Mouse (Mus musculus) heart, embryonic 15.5 days (tissue): ENCODE measurements around the gene Adamtsl4. TPM values are rescaled to one million over a fixed set of nuclear protein-coding genes. Genes with fewer than 3 reads are reported as not detected.

Source experiments
- ATAC-seq: fragments of 200-750 bp; cut with Nextera tagmentation; replicated peaks from 2 replicates; pipeline ENCODE4 v1.8.0; 2017; ENCODE audit warnings: low read depth, moderate TSS enrichment; ENCODE audit not compliant: insufficient number of reproducible peaks, insufficient read depth, low FRiP score
- H3K27ac ChIP-seq: fragments of 300-500 bp; sonication (generic); 2 replicates; pipeline ENCODE4 v1.5.1; 2015; ENCODE audit warnings: mild to moderate bottlenecking, inconsistent platforms
- H3K27me3 ChIP-seq: fragments of 300-500 bp; sonication (generic); 2 replicates; pipeline ENCODE4 v1.6.1; 2015; ENCODE audit warnings: inconsistent platforms
- H3K36me3 ChIP-seq: fragments of 300-500 bp; sonication (generic); 2 replicates; pipeline ENCODE4 v1.6.1; 2015; ENCODE audit warnings: mild to moderate bottlenecking, inconsistent platforms
- H3K4me1 ChIP-seq: fragments of 300-500 bp; sonication (generic); replicated peaks from 2 replicates; pipeline ENCODE4 v1.6.1; 2015; ENCODE audit warnings: inconsistent platforms
- H3K4me2 ChIP-seq: fragments of 300-500 bp; sonication (generic); 2 replicates; pipeline ENCODE4 v1.6.1; 2015; ENCODE audit warnings: inconsistent platforms, mild to moderate bottlenecking, moderate library complexity
- H3K4me3 ChIP-seq: fragments of 300-500 bp; sonication (generic); 2 replicates; pipeline ENCODE4 v1.5.1; 2015; ENCODE audit warnings: mild to moderate bottlenecking, inconsistent platforms
- H3K9ac ChIP-seq: fragments of 300-500 bp; sonication (generic); 2 replicates; pipeline ENCODE4 v1.6.1; 2015; ENCODE audit warnings: mild to moderate bottlenecking, inconsistent platforms
- H3K9me3 ChIP-seq: fragments of 300-500 bp; sonication (generic); replicated peaks from 2 replicates; pipeline ENCODE4 v1.6.1; 2016; ENCODE audit warnings: inconsistent platforms
- WGBS: fragments of 180-500 bp; shearing (Covaris S2); methylation state at CpG from one replicate; pipeline ENCODE4 v1.1.7; 2015; ENCODE audit warnings: mixed read lengths; 5-methylcytosine and 5-hydroxymethylcytosine counted together
- polyA plus RNA-seq: library from polyadenylated mRNA; unstranded; fragments of >200 nt; fragmentation: Nextera tagmentation; extraction: Ambion mirVana; gene quantifications from 2 replicates; pipeline ENCODE4 v1.2.1, GENCODE M21; 2015

The Adamtsl4 gene
- polyA plus RNA-seq, 1 experiment from 2014 or later, result 6.9 TPM

DNA sequence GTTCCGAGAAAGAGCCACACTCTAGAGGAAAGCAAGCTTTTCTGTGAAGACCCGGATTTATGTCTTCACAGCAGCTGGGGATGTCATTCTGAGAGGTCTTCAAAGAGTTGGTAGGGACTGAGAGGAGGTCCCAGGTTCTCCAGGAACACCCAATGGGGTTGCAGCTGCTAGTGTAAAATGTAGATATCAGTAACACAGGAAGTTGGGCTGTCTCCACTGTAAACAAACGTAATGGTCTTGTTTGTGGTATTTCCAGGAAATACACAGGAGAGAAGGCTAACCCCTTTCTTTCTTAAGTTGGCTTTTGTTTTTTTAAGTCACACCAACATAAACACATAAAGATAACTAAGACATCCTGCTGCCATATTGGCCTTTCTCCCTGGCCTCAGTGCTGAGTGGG, 34.7 kb upstream of the Adamtsl4 start:
- Histone ChIP-seq H3K9ac (no peak overlapping the region), H3K36me3 (no peaks in the 10 kb centered on the region), H3K4me3 (no peak overlapping the region), H3K4me2 (no peak overlapping the region), H3K27me3 (no peaks in the 10 kb centered on the region), H3K27ac (0 out of 2 replicates have a peak overlapping the region, but pooled peaks have one; percentile 11), H3K4me1 (peaks cover 2% of the 10 kb centered on the region; the same call in 1 of the 2 replicates), H3K9me3 (no peaks in the 10 kb centered on the region)
- no peak for ATAC-seq
- WGBS, result 68% methylated on average over 3 of the region's 3 CpGs

DNA sequence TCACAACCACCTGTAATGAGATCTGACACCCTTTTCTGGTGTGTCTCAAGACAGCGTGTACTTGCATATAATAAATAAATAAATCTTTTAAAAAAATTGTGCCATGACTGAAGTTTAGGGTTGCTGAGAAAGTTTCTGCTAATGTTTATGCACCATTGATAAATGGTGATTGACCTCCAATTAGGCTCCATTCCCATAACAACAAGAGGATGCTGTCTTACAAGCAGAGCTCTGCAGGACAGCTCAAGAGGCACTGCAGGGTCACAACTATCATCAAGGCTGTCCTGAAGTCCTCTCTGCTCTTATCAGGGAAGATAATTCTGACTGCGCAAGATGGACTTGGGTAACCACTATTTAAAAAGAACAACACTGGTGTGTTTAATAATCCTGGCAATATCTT, 30.4 kb upstream of the Adamtsl4 start:
- 76% methylated on average over 2 of the region's 2 CpGs for WGBS
- Histone ChIP-seq H3K36me3 (no peaks in the 10 kb centered on the region), H3K4me3 (no peak overlapping the region), H3K27me3 (no peaks in the 10 kb centered on the region), H3K4me2 (no peak overlapping the region), H3K27ac (no peak overlapping the region), H3K9me3 (no peaks in the 10 kb centered on the region), H3K9ac (no peak overlapping the region), H3K4me1 (no peaks in the 10 kb centered on the region)
- ATAC-seq, result no peak

DNA sequence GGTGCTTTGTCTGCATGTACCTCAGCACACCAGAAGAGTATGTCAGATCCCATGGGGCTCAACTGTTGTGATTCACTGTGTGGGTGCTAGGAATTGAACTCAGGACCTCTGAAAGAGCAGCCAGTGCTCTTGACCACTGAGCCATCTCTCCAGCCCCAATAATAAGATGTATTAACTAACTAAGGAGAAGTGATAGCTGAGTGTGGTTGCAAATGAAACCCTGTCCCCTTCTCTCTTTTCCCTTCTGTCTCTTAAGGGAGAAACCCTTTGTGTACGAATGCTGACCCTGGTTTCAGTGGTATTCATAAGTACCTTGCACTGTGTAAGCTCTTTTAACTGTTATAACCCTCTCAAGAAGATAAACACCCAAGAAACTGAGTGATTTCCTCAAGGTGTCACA, 28.4 kb upstream of the Adamtsl4 start:
- Histone ChIP-seq H3K27ac (no peak overlapping the region), H3K9ac (no peak overlapping the region), H3K27me3 (no peaks in the 10 kb centered on the region), H3K9me3 (no peaks in the 10 kb centered on the region), H3K4me1 (no peaks in the 10 kb centered on the region), H3K36me3 (no peaks in the 10 kb centered on the region), H3K4me2 (no peak overlapping the region), H3K4me3 (no peak overlapping the region)
- no peak for ATAC-seq
- 79% methylated on average over 1 of the region's 1 CpGs for WGBS

DNA sequence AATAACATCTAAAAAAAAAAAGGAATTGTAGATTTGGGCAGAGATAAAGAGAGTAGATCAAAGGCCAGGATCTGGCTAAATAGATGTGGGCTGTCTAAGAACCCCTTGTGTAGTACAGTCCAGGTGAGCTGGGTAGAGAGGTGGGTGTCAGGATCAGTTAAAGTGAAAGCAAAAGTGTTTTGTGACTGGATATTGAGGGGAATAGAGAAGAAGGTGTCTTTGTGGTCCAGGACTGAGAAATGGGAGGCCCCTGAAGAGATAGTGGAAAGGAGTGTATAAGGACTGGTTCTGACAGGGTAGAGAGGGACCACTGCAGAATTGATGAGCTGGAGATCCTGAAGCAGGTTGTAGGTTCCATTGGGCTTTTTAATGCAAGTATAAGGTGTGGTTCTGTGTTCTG, 22.2 kb upstream of the Adamtsl4 start:
- Histone ChIP-seq H3K4me3 (no peak overlapping the region), H3K9me3 (no peaks in the 10 kb centered on the region), H3K4me1 (no peaks in the 10 kb centered on the region), H3K27me3 (no peaks in the 10 kb centered on the region), H3K36me3 (no peaks in the 10 kb centered on the region), H3K4me2 (no peak overlapping the region), H3K27ac (no peak overlapping the region), H3K9ac (no peak overlapping the region)
- no peak for ATAC-seq

DNA sequence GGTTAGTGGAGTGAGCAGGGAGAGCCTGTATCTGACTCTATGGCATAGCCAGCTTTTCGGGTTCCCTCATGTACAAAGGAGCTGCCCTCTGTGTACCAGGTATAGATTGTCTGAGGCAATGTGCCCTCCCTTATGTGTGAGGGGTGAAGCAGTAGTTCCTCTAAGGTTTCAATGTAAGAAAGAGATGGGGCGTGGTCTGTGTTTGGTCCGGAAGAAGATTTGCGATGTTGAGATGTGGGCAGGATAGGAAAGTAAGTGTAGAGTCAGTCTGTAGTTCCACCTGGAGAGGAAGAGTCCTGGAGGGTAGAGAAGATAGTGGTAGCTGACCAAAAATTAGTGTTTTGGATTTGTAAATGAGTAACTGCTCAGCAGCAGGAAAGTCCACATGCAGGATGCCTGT, 21.3 kb upstream of the Adamtsl4 start:
- Histone ChIP-seq H3K9ac (no peak overlapping the region), H3K4me3 (no peak overlapping the region), H3K9me3 (no peaks in the 10 kb centered on the region), H3K27ac (no peak overlapping the region), H3K4me2 (no peak overlapping the region), H3K27me3 (no peaks in the 10 kb centered on the region), H3K36me3 (no peaks in the 10 kb centered on the region), H3K4me1 (no peaks in the 10 kb centered on the region)
- no peak for ATAC-seq
- WGBS, result 89% methylated on average over 4 of the region's 4 CpGs

DNA sequence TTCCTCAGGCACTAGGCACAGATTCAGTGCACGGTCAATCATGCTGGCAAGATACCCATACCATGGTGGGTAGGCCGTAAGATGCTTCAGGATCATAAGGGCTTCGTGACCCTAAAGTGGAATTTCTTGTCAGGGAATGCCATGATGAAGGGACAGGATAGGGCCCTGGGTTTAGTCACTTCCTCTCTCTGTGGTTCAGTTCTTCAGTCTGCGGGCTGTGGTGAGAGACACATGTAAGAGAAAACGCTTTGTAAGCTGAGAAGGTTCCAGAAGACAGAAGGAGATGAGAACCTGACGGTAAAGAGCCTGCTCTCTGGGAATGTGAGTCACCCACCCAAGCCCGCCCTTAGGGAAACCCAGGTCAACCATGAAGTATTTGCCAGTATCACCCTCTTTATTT, 19.8 kb upstream of the Adamtsl4 start:
- H3K4me2 ChIP-seq, result no peak overlapping the region
- 75% methylated on average over 7 of the region's 7 CpGs for WGBS
- H3K27me3 ChIP-seq, result no peaks in the 10 kb centered on the region
- H3K36me3 ChIP-seq, result no peaks in the 10 kb centered on the region
- H3K9me3 ChIP-seq, result no peaks in the 10 kb centered on the region
- no peak overlapping the region for H3K9ac ChIP-seq
- no peak overlapping the region for H3K4me3 ChIP-seq
- ATAC-seq, result no peak
- peaks cover 1% of the 10 kb centered on the region; the same call in 1 of the 2 replicates for H3K4me1 ChIP-seq
- H3K27ac ChIP-seq, result no peak overlapping the region

DNA sequence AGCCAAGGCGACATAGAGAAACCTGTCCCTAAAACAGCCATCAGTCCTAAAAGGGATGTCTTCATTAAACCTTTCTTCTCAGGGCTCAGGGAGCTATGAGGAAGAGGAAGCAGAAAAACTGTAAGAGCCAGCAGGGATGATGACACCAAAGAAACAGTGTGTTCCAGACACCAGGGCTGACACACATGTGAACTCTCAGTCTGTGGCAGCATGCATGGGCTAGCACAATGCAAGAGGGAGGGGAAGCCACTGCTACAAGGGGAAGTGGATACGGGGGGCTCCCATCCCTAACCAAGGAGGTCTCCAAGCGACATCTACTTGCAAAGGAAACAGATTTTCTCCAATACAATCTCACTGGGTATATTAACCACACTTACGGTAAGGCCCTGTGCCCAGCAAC, 18.6 kb upstream of the Adamtsl4 start:
- Histone ChIP-seq H3K27ac (no peak overlapping the region), H3K4me3 (no peak overlapping the region), H3K9ac (no peak overlapping the region), H3K9me3 (no peaks in the 10 kb centered on the region), H3K4me1 (peaks cover 13% of the 10 kb centered on the region), H3K27me3 (no peaks in the 10 kb centered on the region), H3K36me3 (no peaks in the 10 kb centered on the region), H3K4me2 (no peak overlapping the region)
- 79% methylated on average over 4 of the region's 4 CpGs for WGBS
- no peak for ATAC-seq

DNA sequence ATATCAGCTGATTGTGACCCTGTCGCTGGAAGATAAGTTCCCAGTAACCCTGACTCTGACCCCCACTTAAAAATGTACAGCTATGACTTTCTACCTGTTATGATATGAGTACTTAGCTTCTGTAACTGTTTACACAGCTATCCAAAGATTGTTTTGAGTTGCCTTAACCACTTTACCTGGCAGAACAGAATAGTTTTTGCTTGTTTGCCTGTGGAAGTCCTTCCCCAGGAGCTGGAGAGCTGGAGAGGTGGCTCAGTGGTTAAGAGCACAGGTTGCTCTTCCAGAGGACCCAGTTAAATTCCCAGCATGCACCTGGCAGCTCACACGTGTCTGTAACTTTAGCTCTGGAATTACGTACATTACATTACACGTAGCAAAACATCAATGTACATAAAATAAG, 16.9 kb upstream of the Adamtsl4 start:
- ATAC-seq, result no peak

DNA sequence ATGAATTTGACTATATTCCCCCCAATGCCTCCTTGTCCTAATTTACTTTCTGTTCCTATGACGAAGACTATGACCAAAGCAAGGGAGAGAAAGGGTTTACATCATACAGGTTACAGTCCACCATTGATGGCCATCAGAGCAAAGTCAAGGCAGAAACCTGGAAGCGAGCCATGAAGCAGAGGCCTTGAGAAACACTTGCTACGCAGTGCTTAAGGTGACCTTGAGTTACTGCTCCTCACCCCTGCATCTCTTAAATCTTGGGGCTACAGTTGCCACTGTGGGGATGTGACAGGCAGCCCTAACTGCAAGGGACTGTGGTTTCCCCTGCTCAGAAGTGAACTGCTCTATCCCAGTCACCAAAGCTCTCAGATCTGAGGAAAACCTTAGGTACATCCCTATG, 15.6 kb upstream of the Adamtsl4 start:
- ATAC-seq, result no peak
- Histone ChIP-seq H3K36me3 (no peaks in the 10 kb centered on the region), H3K4me3 (no peak overlapping the region), H3K4me1 (peaks cover 25% of the 10 kb centered on the region), H3K27ac (no peak overlapping the region), H3K9ac (no peak overlapping the region), H3K9me3 (no peaks in the 10 kb centered on the region), H3K27me3 (no peaks in the 10 kb centered on the region), H3K4me2 (no peak overlapping the region)
- WGBS, result 88% methylated on average over 3 of the region's 3 CpGs

More for the DNA sequence above, 16.9 kb upstream of the Adamtsl4 start:
- H3K4me2 ChIP-seq, result no peak overlapping the region
- no peaks in the 10 kb centered on the region for H3K27me3 ChIP-seq
- H3K9me3 ChIP-seq, result no peaks in the 10 kb centered on the region
- no peak overlapping the region for H3K4me3 ChIP-seq
- peaks cover 25% of the 10 kb centered on the region for H3K4me1 ChIP-seq
- H3K27ac ChIP-seq, result no peak overlapping the region
- H3K9ac ChIP-seq, result no peak overlapping the region
- 85% methylated on average over 4 of the region's 4 CpGs for WGBS
- H3K36me3 ChIP-seq, result no peaks in the 10 kb centered on the region

DNA sequence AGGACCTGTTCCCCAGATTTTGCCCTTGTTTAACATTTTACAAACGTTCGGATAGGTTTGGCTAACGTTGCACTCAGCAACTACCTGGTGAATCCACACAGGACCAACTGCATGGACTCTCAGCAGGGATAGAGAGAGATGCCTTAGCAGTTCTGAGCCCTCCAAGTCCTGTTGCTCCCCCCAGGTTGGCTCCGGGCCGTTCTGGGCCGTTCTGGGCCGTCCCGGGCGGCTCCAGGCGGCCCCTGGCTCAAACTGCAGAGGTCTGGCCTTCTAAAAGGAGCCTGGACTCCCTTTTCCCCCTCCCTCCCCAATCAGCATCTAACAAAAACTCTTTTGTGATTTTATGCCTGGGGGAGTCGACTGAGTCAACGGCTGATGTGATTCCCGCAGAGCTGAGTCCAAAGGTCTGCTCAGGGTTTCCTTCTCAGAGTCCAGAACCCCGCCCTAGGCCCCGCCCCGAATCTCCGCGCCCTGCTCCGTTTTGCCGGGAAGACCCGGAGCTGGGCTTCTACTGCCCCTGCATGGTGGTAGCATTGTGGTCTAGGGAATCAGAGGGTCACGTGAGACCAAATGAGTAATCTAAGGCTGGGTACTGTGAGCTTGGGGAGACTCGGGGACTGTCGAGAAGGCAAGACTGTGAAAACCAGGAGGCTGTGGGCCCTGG, 14.3 kb upstream of the Adamtsl4 start:
- peak; percentile 83 for ATAC-seq
- WGBS, result 12% methylated on average over 24 of the region's 24 CpGs
- Histone ChIP-seq H3K36me3 (no peaks in the 10 kb centered on the region), H3K4me3 (peak overlapping the region; percentile 38), H3K27me3 (no peaks in the 10 kb centered on the region), H3K9ac (peak overlapping the region; percentile 58), H3K4me1 (peaks cover 25% of the 10 kb centered on the region), H3K27ac (peak overlapping the region; percentile 72), H3K9me3 (no peaks in the 10 kb centered on the region), H3K4me2 (peak overlapping the region; percentile 67)

DNA sequence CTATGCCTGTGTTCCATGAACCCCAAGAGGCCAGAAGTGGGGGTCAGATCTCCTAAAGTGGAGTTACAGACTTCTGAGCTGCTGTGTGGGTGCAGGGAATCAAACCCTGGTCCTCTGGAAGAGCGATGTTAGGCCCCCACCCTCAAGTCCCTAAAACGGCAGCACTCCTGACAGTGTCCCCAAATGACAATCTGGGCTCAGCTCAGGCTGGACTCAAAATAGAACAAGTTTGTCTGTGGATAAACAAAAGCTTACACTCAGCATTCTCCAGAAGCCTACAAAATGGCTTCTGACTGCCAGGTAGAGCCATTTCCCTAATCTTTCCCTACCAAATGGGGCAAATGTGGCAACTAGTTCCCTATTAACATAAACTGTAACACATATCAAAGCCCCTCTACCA, 13.4 kb upstream of the Adamtsl4 start:
- 60% methylated on average over 2 of the region's 2 CpGs for WGBS
- H3K4me2 ChIP-seq, result no peak overlapping the region
- no peaks in the 10 kb centered on the region for H3K9me3 ChIP-seq
- H3K36me3 ChIP-seq, result no peaks in the 10 kb centered on the region
- H3K27ac ChIP-seq, result peak overlapping the region; percentile 72; the same call in 1 of the 2 replicates
- ATAC-seq, result no peak
- H3K27me3 ChIP-seq, result no peaks in the 10 kb centered on the region
- no peak overlapping the region for H3K9ac ChIP-seq
- H3K4me3 ChIP-seq, result no peak overlapping the region
- peaks cover 33% of the 10 kb centered on the region for H3K4me1 ChIP-seq

DNA sequence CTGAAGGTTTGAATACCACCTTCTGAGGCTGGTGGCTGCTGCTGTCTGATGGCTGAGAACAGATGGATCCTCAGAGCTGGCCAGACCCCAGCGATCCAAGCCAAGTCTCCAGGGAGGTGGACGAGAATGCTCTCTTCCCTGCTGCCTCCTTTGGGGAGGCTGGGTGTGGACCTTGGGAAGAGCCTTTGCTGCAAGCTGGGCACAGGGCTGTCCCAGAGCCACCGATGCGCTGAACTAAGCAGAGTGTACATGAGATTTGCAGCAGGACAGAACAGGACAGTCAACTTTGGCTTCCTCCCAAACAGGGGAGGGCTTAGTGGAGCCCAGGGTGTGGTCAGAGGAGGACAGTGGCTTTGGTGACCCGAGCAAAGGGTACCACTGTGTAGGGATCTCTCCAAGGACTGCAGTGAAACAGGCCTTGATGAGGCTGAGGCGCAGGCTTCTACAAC, 12.5 kb upstream of the Adamtsl4 start:
- Histone ChIP-seq H3K9me3 (no peaks in the 10 kb centered on the region), H3K36me3 (no peaks in the 10 kb centered on the region), H3K9ac (no peak overlapping the region), H3K27ac (no peak overlapping the region), H3K4me3 (no peak overlapping the region), H3K27me3 (no peaks in the 10 kb centered on the region), H3K4me2 (no peak overlapping the region), H3K4me1 (peaks cover 41% of the 10 kb centered on the region)
- no peak; the same call in 1 of the 2 replicates for ATAC-seq
- 61% methylated on average over 6 of the region's 6 CpGs for WGBS
